Comparison of ENCODE assay signal across 8 mouse cellular contexts in the genomic region with DNA sequence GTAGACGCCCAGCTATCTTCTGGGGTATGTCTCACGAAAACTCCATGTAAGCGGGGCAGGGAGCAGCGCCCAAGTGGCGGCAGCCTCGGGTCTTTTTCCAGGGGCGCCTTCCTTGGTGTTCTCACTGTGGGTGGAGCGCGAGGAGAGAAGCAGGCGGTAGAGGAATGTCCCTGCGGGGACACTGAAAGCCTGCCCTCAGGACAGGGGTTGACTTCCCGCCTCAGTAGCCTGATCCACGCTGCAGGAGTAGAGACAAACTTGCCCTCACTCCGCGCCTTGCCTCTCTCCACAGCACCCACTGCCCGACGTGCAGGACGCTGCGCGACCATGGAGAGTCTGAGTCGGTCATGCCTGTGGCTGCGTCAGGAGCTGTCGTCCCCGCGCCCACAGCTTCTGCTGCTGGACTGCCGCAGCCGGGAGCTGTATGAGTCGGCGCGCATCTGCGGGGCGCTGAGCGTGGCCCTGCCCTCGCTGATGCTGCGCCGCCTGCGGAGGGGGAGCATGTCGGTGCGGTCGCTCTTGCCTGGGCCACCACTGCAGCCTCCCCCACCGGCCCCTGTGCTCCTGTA. TPM values are rescaled to one million over a fixed set of nuclear protein-coding genes. Genes with fewer than 3 reads are reported as not detected.
DNase-seq lines count a peak whose midpoint lies in the region; ATAC-seq and TF ChIP-seq lines count a peak whose summit lies in the region.

No protein-coding gene starts in this region.

- peak overlapping the region; percentile 9; the same call in 1 of the 2 replicates for H3K4me3 ChIP-seq in left cerebral cortex, adult 2 months
- H3K4me3 ChIP-seq in embryonic facial prominence, embryonic 13.5 days: peak overlapping the region; percentile 43
- peak overlapping the region; percentile 42 for H3K4me3 ChIP-seq in limb, embryonic 12.5 days (replicated peaks)
- peak overlapping the region; percentile 32 for H3K4me3 ChIP-seq in neural tube, embryonic 15.5 days (replicated peaks)

- WGBS in embryonic facial prominence, embryonic 13.5 days: 16% methylated on average over 41 of the region's 41 CpGs
- 22% methylated on average over 40 of the region's 41 CpGs for WGBS in limb, embryonic 12.5 days
- 25% methylated on average over 39 of the region's 41 CpGs for WGBS in neural tube, embryonic 15.5 days

- DNase-seq in left cerebral cortex, adult 2 months (ENCODE audit: extremely low spot score in 1 of 2, low spot score in 2 of 2): no peak
- DNase-seq in left cerebral cortex, adult 9 months (ENCODE audit: low spot score in 2 of 2): no peak
- no peak for DNase-seq in right cerebral cortex, postnatal 4 days
- no peak for DNase-seq in layer of hippocampus, postnatal 14 days (ENCODE audit: low spot score in 2 of 2)
- DNase-seq in left cerebral cortex, adult 8-10 months (ENCODE audit: low spot score in 2 of 2): no peak

- no peak for ATAC-seq in embryonic facial prominence, embryonic 13.5 days (ENCODE audit: insufficient number of reproducible peaks, insufficient read depth, low FRiP score, low TSS enrichment, low read depth)
- ATAC-seq in limb, embryonic 12.5 days (ENCODE audit: insufficient number of reproducible peaks, insufficient read depth, low FRiP score, low TSS enrichment, low read depth): no peak
- ATAC-seq in neural tube, embryonic 15.5 days (ENCODE audit: low FRiP score): no peak

- no peaks in the 10 kb centered on the region for H3K36me3 ChIP-seq in embryonic facial prominence, embryonic 13.5 days
- H3K36me3 ChIP-seq in limb, embryonic 12.5 days: 0 out of 2 replicates have a peak, but pooled peaks cover 3% of the 10 kb centered on the region
- H3K36me3 ChIP-seq in neural tube, embryonic 15.5 days: no peaks in the 10 kb centered on the region

- peaks cover 55% of the 10 kb centered on the region for H3K27me3 ChIP-seq in embryonic facial prominence, embryonic 13.5 days
- peaks cover 64% of the 10 kb centered on the region for H3K27me3 ChIP-seq in limb, embryonic 12.5 days
- H3K27me3 ChIP-seq in neural tube, embryonic 15.5 days (replicated peaks): peaks cover 58% of the 10 kb centered on the region

- peaks cover 6% of the 10 kb centered on the region; the same call in 1 of the 2 replicates for H3K4me1 ChIP-seq in embryonic facial prominence, embryonic 13.5 days
- H3K4me1 ChIP-seq in limb, embryonic 12.5 days (replicated peaks): peaks cover 3% of the 10 kb centered on the region; the same call in 1 of the 2 replicates
- H3K4me1 ChIP-seq in neural tube, embryonic 15.5 days: peaks cover 17% of the 10 kb centered on the region

- no peak for TF ChIP-seq CTCF in left cerebral cortex, adult 2 months (IDR thresholded peaks at IDR 0.05)

- H3K9me3 ChIP-seq in embryonic facial prominence, embryonic 13.5 days: no peaks in the 10 kb centered on the region
- no peaks in the 10 kb centered on the region for H3K9me3 ChIP-seq in limb, embryonic 12.5 days
- H3K9me3 ChIP-seq in neural tube, embryonic 15.5 days (replicated peaks): no peaks in the 10 kb centered on the region

- peak overlapping the region; percentile 64 for H3K9ac ChIP-seq in embryonic facial prominence, embryonic 13.5 days
- H3K9ac ChIP-seq in limb, embryonic 12.5 days (replicated peaks): peak overlapping the region; percentile 57
- no peak overlapping the region for H3K9ac ChIP-seq in neural tube, embryonic 15.5 days (replicated peaks)

- H3K4me2 ChIP-seq in embryonic facial prominence, embryonic 13.5 days: peak overlapping the region; percentile 62
- H3K4me2 ChIP-seq in limb, embryonic 12.5 days: peak overlapping the region; percentile 62
- H3K4me2 ChIP-seq in neural tube, embryonic 15.5 days: peak overlapping the region; percentile 58

- no peak overlapping the region for H3K27ac ChIP-seq in left cerebral cortex, adult 2 months
- no peak overlapping the region for H3K27ac ChIP-seq in embryonic facial prominence, embryonic 13.5 days
- H3K27ac ChIP-seq in limb, embryonic 12.5 days: no peak overlapping the region
- H3K27ac ChIP-seq in neural tube, embryonic 15.5 days (replicated peaks): no peak overlapping the region

- intact Hi-C loops in left cerebral cortex, adult 2 months (cut with DNase I): loop anchor here (5.0 kb wide), 1 partner anchor 43 kb away; no protein-coding TSS in a partner anchor

RNA-seq across cellular contexts. Expression of a gene that starts 0.8 kb away (rescaled TPM):
- total RNA-seq in left cerebral cortex, adult 2 months (2021): under 1 TPM; 0.68 to 0.70 TPM
- polyA plus RNA-seq in embryonic facial prominence, embryonic 13.5 days (2015; fragmentation: Nextera tagmentation; extraction: Ambion mirVana): 13.3 and 17.4 TPM in 2 replicates
- polyA plus RNA-seq in limb, embryonic 12.5 days (2016; fragmentation: Nextera tagmentation; extraction: Ambion mirVana): 45.7 and 51.6 TPM in 2 replicates
- polyA plus RNA-seq in neural tube, embryonic 15.5 days (2015; fragmentation: Nextera tagmentation; extraction: Ambion mirVana): 1.0 and 1.8 TPM in 2 replicates
- total RNA-seq in layer of hippocampus, postnatal 14 days (2021): 1 to 10 TPM in 1 of 2 experiments, under 1 TPM in 1; 0.85 to 1.0 TPM
- under 1 TPM; 0.42 to 0.87 (median 0.82) TPM for total RNA-seq in left cerebral cortex, adult 8-10 months (2022)

RNA-seq across cellular contexts. Expression of a gene that starts 19.9 kb away (rescaled TPM):
- 10 to 100 TPM; 93.4 to 98.8 TPM for total RNA-seq in left cerebral cortex, adult 2 months (2021)
- 15.6 and 18.8 TPM in 2 replicates for polyA plus RNA-seq in embryonic facial prominence, embryonic 13.5 days (2015; fragmentation: Nextera tagmentation; extraction: Ambion mirVana)
- 18.0 and 19.3 TPM in 2 replicates for polyA plus RNA-seq in limb, embryonic 12.5 days (2016; fragmentation: Nextera tagmentation; extraction: Ambion mirVana)
- polyA plus RNA-seq in neural tube, embryonic 15.5 days (2015; fragmentation: Nextera tagmentation; extraction: Ambion mirVana): 156 and 187 TPM in 2 replicates
- 100 to 1,000 TPM; 108 to 118 TPM for total RNA-seq in layer of hippocampus, postnatal 14 days (2021)
- 100 to 1,000 TPM in 1 of 4 experiments, 10 to 100 TPM in 3; 83.1 to 100 (median 96.2) TPM for total RNA-seq in left cerebral cortex, adult 8-10 months (2022)

RNA-seq across cellular contexts. Expression of a gene that starts 33.0 kb away (rescaled TPM):
- 100 to 1,000 TPM in 1 of 2 experiments, 10 to 100 TPM in 1; 98.4 to 119 TPM for total RNA-seq in left cerebral cortex, adult 2 months (2021)
- polyA plus RNA-seq in embryonic facial prominence, embryonic 13.5 days (2015; fragmentation: Nextera tagmentation; extraction: Ambion mirVana): 9.7 and 10.1 TPM in 2 replicates
- 7.3 and 7.6 TPM in 2 replicates for polyA plus RNA-seq in limb, embryonic 12.5 days (2016; fragmentation: Nextera tagmentation; extraction: Ambion mirVana)
- 8.2 TPM in 2 replicates for polyA plus RNA-seq in neural tube, embryonic 15.5 days (2015; fragmentation: Nextera tagmentation; extraction: Ambion mirVana)
- 100 to 1,000 TPM in 1 of 2 experiments, 10 to 100 TPM in 1; 93.6 to 111 TPM for total RNA-seq in layer of hippocampus, postnatal 14 days (2021)
- 100 to 1,000 TPM; 103 to 124 (median 111) TPM for total RNA-seq in left cerebral cortex, adult 8-10 months (2022)
